Mouse (Mus musculus): ENCODE measurements around the gene Spock3.
A peak's percentile ranks its signal among the peaks of the same experiment; 100 is the strongest.
"Not testable (repeated sequence)": the region's sequence is repeated elsewhere in the genome, so short reads cannot be mapped to it uniquely, and the experiment has no call there.

The Spock3 gene

GRCm38 (mm10) chr8:62950709-62951108 lies at the start of gene Spock3:
Gene Spock3 (plus strand): TSS chr8:62951009.
- no peak for DNase-seq (ENCODE audit: low spot score in 2 of 2)

- peak; percentile 37 to 54 for DNase-seq (ENCODE audit: low spot score in 2 of 2)
Measured at GRCm38 (mm10) chr8:62951173-62952134, 645 bp downstream of the Spock3 start.

GRCm38 (mm10) chr8:62952481-62952880 lies 1.7 kb downstream of the Spock3 start:
- peak; percentile 14 to 15 for DNase-seq (ENCODE audit: low spot score in 2 of 2)

GRCm38 (mm10) chr8:62962608-62963007 lies 11.8 kb downstream of the Spock3 start:
- DNase-seq (ENCODE audit: low spot score in 2 of 2), result no peak

GRCm38 (mm10) chr8:62969802-62970372 lies 19.1 kb downstream of the Spock3 start:
- no peak for DNase-seq (ENCODE audit: low spot score in 2 of 2)

GRCm38 (mm10) chr8:63088984-63089383 lies 138.2 kb downstream of the Spock3 start:
- DNase-seq (ENCODE audit: low spot score in 2 of 2), result peak in 1 of 2 experiments; percentile 11

GRCm38 (mm10) chr8:63098200-63098599 lies 147.4 kb downstream of the Spock3 start:
- DNase-seq (ENCODE audit: low spot score in 2 of 2), result no peak

- DNase-seq (ENCODE audit: low spot score in 2 of 2), result no peak
Measured at GRCm38 (mm10) chr8:63109761-63110160, 159.0 kb downstream of the Spock3 start.

GRCm38 (mm10) chr8:63112919-63113318 lies 162.1 kb downstream of the Spock3 start:
- no peak for DNase-seq (ENCODE audit: low spot score in 2 of 2)

GRCm38 (mm10) chr8:63120508-63120907 lies 169.7 kb downstream of the Spock3 start:
- DNase-seq (ENCODE audit: low spot score in 2 of 2), result no peak

GRCm38 (mm10) chr8:63135406-63135805 lies 184.6 kb downstream of the Spock3 start:
- DNase-seq (ENCODE audit: low spot score in 2 of 2), result no peak

GRCm38 (mm10) chr8:63163861-63164260 lies 213.1 kb downstream of the Spock3 start:
- not testable (repeated sequence) for DNase-seq (ENCODE audit: low spot score in 2 of 2)

GRCm38 (mm10) chr8:63165326-63165725 lies 214.5 kb downstream of the Spock3 start:
- no peak for DNase-seq (ENCODE audit: low spot score in 2 of 2)

- no peak for DNase-seq (ENCODE audit: low spot score in 2 of 2)
Measured at GRCm38 (mm10) chr8:63169956-63170355, 219.1 kb downstream of the Spock3 start.

- no peak for DNase-seq (ENCODE audit: low spot score in 2 of 2)
Measured at GRCm38 (mm10) chr8:63181272-63181671, 230.5 kb downstream of the Spock3 start.

GRCm38 (mm10) chr8:63258812-63259385 lies 308.1 kb downstream of the Spock3 start:
- no peak for DNase-seq (ENCODE audit: low spot score in 2 of 2)

GRCm38 (mm10) chr8:63262516-63262915 lies 311.7 kb downstream of the Spock3 start:
- DNase-seq (ENCODE audit: low spot score in 2 of 2), result no peak

- no peak for DNase-seq (ENCODE audit: low spot score in 2 of 2)
Measured at GRCm38 (mm10) chr8:63335366-63335765, 384.6 kb downstream of the Spock3 start.

- no peak for DNase-seq (ENCODE audit: low spot score in 2 of 2)
Measured at GRCm38 (mm10) chr8:63368580-63368979, 417.8 kb downstream of the Spock3 start.

- no peak for DNase-seq (ENCODE audit: low spot score in 2 of 2)
Measured at GRCm38 (mm10) chr8:63397659-63398058, 446.9 kb downstream of the Spock3 start.
